Mouse (Mus musculus): ENCODE data around the gene Arhgap10.

DNA sequence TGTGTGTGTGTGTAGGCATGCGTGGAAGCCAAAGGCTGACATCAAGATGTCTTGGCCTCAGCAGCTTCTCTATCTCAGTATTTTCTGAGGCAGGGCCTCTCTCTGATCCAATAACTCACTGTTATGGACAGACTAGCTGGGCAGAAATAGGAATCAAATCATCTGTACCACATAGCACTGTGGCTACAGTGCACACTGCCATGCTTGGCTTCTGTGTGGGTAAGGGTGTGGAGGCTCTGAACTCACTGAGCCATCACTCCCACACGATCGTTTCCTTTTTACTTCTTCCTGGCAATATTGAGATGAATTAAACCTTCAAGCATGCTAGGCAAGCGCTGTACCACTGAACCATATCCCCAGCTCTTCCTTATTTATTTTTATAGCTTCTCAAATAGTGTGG is 151.3 kb downstream of the Arhgap10 start:
- TF ChIP-seq CTCF (IDR thresholded peaks at IDR 0.05; ENCODE audit: control insufficient read depth, insufficient read depth, insufficient read length) (no peak), CEBPB (IDR thresholded peaks at IDR 0.05; ENCODE audit: low read depth) (no peak), USF1 (IDR thresholded peaks at IDR 0.05; ENCODE audit: low read depth) (no peak), MYOG (IDR thresholded peaks at IDR 0.05; ENCODE audit: control insufficient read depth, extremely low read depth, insufficient read length) (no peak), FOSL1 (IDR thresholded peaks at IDR 0.05; ENCODE audit: insufficient read depth, low read length, poor library complexity, severe bottlenecking) (no peak), MAX (IDR thresholded peaks at IDR 0.05) (no peak)
